Mouse (Mus musculus) lung, postnatal 36 days (tissue): ENCODE data around the gene Tmem217.

Experiments used
- DNase-seq: peaks from one replicate; pipeline ENCODE4 v3.0.0; 2022; ENCODE audit warnings: mixed read lengths

Tmem217 gene

GRCm38 (mm10) chr17:29552162-29552732, at the start of gene Tmem217:
Gene Tmem217 (minus strand): TSS chr17:29552385.
- DNase-seq = no peak

DNA sequence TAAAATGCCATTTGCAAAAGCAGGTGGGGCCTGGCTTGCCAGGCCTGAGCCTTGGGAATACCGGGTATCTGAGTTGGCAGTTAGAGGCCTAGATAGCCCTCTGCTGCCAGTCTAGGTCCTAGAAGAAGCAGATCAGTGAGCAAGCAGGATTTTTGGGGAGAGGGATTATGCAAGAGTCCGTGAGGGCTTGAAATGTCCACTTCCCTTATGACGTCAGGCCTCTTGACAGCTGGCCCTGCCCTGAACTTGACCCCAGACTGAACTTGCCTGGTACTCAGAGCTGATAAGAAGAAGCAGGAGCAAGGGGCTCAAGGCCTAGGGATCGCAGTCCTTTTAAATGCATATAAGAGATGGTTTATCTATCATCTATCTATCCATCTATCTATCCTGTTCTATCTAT, 49.2 kb upstream of the Tmem217 start:
- DNase-seq = peak; percentile 87

- no peak for DNase-seq
These were observed 47.4 kb upstream of the Tmem217 start for GRCm38 (mm10) chr17:29599537-29599936.

GRCm38 (mm10) chr17:29599051-29599450, 46.9 kb upstream of the Tmem217 start:
- no peak for DNase-seq

DNA sequence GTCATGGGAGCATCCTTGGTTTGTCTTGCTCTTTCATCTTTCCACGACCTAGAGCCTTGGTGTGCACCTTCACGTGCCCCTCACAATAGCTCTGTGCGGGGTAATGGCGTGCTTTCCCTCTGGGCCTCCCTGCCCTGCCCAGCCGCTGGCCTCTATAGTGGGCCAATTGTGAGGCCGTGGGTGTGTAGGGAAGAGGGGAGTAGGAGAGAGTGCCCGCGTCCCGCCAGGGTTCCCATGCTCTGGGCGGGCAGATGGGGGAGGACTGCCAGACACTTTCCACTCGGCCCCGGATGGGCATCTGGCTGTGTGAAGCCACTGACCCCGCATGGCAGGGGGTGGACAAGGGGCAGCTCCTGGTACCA, 44.6 kb upstream of the Tmem217 start:
- DNase-seq = no peak

DNA sequence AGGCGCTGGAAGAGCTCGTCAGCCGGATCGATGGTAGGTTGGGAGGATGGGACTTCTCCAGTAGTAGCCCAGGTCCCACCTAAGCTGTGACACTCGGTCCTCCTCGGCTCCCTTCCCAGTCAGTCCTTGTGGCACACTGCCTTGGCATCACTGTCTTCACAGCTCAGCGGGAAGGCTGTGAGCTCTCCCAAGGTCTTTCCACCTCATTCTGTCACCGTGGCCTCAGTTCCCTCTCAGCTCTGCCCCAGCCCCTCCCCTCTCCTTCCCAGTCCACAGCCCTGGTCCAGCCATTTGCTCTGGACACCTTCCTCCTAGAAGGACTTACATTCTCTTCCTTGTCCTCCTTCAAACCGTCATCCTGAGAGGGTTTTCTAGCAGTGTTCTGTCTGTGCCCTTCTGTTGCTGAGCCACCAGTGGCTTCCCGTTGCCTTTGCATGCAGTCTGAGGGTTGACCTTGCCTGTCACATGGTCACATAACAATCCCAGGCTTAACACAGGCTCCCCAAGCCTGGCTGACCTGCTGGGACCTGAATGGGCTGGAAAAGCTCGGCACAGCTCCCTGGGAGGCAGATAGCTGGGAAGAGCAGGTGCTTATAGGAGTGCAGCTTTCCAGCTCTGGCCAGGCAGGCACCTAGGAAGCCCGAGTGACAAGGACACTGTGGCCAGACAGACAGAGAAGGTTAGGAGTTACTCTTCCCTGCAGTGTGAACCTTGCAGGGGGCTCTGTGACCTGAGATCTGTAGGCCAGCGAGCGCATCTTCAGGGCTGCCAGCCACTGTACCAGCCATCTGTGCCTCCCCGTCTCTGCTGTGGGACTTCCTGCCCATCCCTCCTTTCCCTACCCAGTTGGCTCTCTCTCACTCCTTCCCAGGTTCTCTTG, 43.9 kb upstream of the Tmem217 start:
- no peak for DNase-seq

DNA sequence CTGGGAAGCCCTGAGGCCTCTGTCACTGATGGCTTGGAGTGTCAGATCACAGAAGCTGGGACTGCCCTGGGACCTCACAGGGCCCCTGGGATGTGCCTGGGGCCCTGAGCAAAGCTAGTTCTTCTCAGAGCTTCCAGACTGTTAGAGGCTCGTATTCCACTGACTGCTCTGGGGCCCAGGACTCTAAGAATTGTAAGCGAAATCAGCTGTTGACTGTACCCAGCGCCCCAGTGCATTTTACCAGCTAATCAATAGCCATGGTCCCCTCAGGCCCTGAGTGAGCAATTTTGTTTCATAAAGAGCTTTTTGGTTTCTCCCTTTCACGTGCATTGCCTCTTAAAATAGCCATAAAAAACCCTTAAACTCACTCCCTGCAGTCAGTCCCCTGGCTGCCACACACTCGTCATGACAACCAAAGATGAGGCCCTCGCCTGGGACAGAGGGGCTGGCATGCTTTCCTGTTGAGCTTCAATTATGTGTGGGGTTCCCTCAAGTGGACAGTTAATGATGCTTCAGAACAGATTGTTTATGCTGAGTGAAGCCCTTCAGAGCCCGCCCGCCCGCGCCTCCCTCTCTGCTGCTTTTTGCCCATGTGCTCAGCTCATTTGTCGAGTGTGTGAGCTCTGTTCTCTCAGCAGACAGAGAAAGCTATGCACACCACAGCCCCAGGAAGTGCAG, 37.2 kb upstream of the Tmem217 start:
- DNase-seq = no peak

DNA sequence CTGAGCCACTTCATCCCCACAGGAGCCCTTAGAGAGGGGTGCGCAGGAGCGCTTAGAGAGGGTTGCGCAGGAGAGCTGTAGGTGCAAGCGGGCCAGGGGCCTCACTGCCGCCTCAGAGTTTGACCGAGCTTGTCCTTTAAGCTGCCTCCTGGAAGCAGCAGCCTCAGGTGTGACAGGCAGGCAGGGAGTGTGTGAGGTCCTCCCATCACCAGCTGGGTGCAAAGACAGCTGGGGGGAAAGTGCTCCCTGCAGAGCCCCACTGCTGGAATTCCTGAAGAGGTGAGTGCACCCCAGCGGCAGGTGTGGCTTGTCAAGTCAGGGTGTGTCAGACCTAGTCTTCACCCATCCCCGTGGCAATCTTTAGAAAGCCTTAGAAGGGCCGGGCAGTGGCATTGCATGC, 34.7 kb upstream of the Tmem217 start:
- DNase-seq = no peak

- DNase-seq = no peak
These were observed 33.3 kb upstream of the Tmem217 start for GRCm38 (mm10) chr17:29585446-29585845.

DNA sequence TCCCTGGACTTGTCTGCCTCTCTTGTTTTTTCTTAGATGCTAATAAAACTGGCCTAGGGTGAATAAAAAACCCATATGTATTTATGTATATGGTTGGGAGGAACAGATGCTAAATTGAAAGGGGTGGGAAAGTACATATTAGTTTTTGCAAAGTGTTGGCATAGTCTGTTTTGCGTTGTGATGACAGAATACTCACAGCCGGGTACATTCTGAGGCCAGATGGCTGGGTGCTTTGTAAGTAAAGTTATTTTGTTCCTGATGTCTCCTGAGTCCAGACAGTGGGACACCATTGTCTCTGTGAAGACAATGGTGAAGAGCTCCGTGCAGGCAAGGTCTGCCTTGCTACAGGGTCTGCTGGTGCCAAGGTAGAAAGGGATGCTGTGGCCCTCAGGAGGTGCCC, 32.6 kb upstream of the Tmem217 start:
- DNase-seq = no peak

GRCm38 (mm10) chr17:29584306-29584705, 32.1 kb upstream of the Tmem217 start:
- DNase-seq = no peak

- DNase-seq = no peak
These were observed 31.4 kb upstream of the Tmem217 start for GRCm38 (mm10) chr17:29583569-29583968.

DNA sequence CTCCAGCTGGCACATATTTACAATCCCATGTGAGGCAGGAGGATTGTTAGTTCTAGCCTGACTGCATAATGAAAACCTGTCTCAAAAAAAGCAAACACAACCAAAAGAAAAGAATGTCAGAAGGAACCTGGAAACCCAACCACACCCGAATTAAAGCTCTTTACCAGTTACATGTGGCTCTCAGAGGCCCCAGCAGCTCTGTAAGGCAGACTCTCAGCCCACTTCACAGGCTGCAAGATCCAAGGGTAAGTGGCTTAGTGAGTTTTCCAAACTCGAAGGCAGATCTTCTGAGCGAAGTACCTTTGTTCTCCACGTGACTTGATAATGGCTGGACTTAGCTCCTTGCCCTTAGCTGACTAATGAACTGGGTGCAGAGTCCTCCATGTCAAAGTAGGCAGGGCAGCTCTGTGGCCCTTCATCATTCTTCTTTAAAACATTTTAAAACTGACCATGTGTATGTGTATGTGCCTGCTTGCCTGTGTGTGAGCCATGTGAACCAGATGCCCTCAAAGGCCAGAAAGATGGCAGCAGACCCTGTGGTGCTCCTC, 27.5 kb upstream of the Tmem217 start:
- DNase-seq = peak; percentile 42

GRCm38 (mm10) chr17:29569831-29570230, 17.6 kb upstream of the Tmem217 start:
- DNase-seq = no peak

DNA sequence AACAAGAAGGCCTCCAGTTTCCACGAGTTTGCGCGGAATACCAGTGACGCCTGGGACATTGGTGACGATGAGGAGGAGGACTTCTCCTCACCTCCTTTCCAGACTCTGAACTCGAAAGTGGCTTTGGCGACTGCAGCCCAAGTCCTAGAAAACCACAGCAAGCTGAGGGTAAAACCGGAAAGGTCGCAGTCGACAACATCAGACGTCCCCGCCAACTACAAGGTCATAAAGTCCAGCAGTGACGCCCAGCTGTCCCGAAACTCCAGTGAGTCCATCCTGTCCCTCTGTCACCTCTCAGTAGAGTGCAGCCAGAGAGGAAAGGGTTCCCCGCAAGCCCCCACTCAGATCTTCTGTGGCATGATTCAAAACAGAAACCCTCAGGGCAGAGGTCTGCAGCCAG, 16.2 kb upstream of the Tmem217 start:
- DNase-seq = no peak

DNA sequence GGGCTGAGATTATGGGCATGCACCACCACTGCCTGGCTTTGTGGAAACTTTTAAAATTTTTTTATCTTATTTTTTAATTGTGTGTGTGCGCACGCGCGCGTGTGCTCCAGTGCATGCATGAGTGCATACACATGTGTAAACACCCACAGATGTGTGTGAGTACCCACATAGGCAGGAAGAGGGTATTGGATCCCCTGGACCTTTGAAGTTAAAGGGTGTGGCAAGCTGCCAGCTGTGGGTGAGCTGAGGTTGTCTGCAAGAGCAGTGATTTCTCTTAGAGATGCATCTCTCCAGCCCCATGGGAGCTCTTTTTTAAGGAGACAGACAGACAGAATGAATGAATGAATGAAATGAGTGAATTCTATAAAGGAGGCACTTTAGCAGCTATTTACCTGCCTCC, 13.3 kb upstream of the Tmem217 start:
- DNase-seq = no peak

DNA sequence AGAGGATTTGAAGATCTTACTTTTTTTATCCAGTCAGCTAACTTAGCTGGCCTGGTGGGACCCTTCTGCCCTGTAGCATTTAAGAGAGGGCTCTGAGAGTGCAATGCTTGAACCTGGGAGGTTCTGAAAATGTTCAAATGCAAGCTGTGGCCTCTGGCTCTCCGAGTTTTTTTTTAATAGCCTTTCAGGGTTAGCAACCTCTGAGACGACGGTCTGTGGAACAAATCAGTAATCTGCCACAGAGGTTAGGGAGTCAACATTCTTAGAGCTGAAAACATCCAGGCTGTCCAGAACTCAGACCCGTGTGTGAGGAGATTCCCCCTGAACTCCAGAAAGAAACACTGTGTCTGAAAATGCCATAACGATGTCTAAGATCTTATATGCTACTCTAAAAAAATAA, 6.3 kb upstream of the Tmem217 start:
- no peak for DNase-seq

DNA sequence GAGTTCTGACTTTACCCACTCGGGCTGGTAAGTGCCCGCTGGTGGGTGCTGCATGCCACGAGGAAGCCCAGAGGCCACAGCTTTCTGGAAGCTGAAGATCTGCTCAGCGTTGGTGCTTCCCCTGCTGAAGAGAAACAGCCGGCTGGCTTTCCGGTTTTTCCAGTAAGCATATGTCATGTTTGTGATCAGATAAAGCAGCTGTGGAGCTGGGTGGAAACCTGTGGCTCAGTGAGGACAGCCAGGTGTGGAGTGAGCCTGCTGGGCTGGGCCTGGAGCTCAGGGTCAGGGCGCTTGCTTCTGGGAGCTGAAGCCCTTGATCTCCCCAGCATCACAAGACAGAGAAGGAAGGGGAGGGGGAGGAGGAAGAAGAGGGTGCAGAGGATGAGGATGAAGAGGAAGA, 4.7 kb upstream of the Tmem217 start:
- DNase-seq = peak; percentile 13

- DNase-seq = peak; percentile 6
These were observed 4.3 kb upstream of the Tmem217 start for GRCm38 (mm10) chr17:29556456-29556855.

DNA sequence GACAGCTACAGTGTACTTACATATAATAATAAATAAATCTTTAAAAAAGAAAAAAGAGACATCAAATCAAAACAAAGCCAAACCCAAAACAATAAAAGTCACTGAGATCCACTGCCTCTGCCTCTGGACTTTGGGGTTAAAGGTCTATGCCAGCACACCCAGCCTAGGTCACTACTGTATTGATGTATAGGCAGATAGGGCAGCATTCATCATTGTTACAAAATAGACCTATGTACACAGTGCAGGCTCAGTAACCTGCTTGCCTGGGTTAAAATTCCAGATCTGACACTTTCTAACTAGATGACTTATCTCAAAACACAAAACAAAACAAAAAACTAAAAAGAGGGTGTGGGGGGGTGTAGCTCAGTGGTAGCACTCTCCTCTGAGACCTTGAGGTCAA, 2.0 kb upstream of the Tmem217 start:
- DNase-seq = no peak

DNA sequence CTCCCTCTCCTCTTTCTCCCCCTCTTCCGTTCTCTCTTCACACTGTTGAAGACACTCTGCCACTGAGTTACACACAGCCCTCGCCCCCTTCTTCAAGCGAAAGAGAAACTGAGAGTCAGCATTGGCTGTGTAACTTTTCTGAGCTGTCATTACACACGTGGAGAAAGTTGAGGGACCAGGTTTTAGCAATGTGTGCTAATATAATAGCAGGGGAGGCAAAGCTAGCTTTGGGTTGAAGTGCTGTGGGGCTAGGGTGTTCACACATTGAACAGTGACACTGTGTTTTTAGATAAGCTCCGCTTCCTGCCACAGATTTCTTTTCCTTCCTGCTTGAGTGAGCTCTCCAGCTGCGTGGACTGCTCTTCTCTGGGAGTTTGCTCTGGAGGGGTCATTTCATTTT, 1.2 kb downstream of the Tmem217 start:
- no peak for DNase-seq

DNA sequence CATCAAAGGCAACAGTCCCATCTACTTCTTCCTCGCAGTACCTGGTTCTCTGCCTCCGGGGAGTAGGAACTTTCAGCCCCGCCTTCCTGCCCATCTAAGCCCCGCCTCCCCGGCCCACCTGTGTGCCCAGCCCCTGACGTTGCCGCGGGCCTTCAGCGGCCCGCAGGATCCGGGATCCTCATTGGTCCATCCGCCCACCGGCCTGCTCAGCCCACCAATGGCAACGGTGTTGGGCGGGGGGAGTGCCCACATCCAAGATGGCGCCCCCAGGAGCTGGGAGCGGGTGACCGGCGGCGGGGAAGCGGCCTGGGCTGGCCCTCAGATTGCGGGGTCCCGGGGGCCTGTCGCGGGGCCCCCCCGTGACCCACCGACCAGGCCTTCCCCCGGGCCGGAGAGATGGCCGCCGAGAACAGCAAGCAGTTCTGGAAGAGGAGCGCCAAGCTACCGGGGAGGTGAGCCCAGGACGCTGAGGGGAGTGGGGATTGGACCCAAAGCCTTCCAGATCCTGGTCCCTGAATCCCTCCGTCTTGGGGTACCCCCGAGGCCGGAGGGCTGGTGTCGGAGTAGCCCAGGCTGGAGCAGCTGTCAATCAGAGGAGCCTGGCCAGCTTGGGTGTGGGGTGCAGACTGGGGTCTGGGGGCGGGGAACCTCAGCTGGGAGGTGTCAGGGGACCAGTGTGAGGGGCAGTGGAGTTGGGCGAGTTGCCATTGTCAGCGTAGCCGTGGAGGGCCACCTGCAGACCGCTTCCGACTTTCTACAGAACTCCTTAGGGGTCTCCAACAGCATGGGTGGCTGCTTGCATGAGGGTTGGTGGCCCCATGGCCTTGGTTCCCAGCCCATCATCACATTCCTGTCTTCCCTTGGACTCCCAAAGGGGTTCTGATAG, 2.4 kb downstream of the Tmem217 start, which contains the start of the genes Gm17657 and Tbc1d22b:
TSS of gene Gm17657 (minus strand) at position 96 of the 886 bp plus-strand sequence.
TSS of gene Tbc1d22b (plus strand) at position 243 of the 886 bp plus-strand sequence.
- peak; percentile 98 for DNase-seq
